Mouse (Mus musculus) NIH3T3 (cell line): ENCODE measurements around the gene Grasp.

Experiments used
- DNase-seq: peaks from one replicate; pipeline ENCODE4 v3.0.0-alpha.2; 2012; ENCODE audit warnings: low read depth

Gene Grasp

DNA sequence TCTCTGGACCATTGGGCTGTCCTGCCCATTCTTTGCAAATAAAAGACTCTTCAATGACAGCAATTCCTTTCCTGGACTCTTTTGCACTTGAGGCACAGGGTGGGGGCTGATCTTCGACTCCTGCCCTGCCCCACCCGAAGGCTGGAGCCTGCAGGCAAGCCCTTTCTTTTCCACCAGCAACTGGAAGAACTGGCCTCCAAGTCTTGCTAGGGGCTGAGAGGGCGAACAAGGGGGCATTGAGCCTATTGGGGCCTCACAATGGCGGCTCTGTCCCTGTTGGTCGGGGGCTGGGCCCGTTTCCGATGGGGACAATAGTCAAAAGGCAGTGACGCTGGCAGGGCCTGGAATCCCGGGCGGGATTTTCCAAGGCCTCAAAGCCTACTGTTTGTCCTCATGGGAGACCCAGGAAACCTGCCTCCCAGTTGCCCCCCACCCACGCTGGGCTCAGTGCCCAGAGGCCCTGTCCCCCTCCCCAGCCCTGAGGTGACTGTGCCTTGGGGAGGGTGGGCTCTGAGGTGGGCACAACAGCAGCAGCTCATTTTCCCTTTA, 53.4 kb downstream of the Grasp start:
- no peak for DNase-seq

DNA sequence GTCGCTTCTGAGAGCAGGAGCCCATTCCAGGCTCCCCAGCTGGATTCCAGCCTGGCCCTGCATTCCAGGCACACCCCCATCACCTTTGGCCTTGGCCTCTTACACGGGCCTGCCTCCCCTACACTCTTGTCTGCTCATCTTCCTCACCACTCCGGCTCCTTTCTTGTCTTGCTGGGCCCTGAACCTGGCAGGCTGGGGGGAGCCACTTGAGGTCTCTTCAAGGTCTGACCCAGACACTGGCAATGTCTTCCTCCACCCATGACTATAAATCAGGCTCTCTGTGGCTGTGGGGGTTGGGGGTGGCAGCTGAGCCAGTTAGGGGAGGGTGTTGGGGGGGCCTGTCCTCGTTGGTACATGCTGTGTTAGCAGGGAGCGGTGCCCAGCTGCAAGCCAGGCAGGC, 54.6 kb downstream of the Grasp start:
- DNase-seq = no peak

DNA sequence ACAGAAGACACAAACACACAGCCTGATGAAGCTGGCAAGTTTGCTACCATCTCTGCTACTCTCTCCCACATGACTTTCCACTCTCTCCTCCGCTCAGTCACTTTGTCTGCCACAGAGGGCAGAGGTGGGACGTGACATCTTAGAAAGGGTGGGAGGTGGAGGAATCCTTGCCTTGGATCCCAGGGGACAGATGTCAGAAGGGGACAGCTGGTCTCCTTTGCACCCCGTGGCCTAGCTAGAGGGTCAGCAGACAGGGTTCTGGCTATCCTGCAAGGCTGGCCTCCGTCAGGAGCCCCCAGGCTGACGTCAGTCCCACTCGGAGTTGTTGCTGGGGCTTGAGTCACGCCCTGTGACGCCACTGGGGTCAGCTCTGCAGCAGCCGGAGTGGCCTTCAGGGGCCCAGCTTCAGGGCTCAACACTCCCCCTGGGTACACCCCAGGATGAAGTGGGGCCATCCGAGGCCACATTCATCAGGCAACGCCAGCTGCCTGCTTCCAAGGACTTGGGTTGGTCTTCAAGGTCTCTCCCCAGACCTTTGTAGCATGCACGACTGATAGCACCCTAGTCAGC, 55.5 kb downstream of the Grasp start:
- DNase-seq = peak; percentile 46
